Mouse (Mus musculus) kidney, adult 2 months (tissue): ENCODE measurements at regions not wholly inside any gene's neighbourhood (a gene's known extent, or its start where the extent isn't known, plus 50 kb on each side); places are given as distances from the start of the nearest gene placed in this dataset.
A peak's percentile ranks its signal among the peaks of the same experiment; 100 is the strongest.

ENCODE experiments used
- CTCF ChIP-seq: fragments of 200-500 bp; conservative IDR thresholded peaks from 2 replicates; pipeline ENCODE4 v1.5.1; 2011; ENCODE audit warnings: low read depth, mild to moderate bottlenecking, control low read depth, low read length, moderate library complexity, mixed read lengths; ENCODE audit not compliant: insufficient read depth, insufficient read length
- POLR2A ChIP-seq: fragments of 200-500 bp; IDR thresholded peaks from one replicate; pipeline ENCODE4 v1.6.1; 2011; ENCODE audit warnings: low read depth, low read length, control low read depth

DNA sequence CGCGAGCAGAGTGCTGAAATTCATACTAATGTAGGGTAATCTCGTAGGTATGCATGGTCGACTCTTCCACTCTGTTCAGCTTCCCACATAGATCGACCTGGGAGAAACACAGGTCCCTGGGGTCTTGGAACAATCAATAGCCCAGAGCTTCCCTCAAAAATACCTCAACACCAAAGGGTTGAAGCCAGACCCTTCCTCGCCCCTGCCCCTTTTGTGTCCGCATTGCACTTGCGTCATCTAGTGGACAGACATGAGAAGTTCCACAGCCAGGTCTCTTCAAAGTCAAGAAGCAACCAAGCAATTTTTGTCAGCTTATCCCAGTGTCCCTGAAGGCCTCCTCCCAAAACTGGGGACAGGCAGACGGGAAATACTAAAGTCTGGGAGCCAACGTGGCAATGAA lies 65.1 kb upstream of the Foxa2 start:
- no peak for TF ChIP-seq POLR2A
- TF ChIP-seq CTCF: peak; percentile 68
